Mouse (Mus musculus) lung, postnatal 0 days (tissue): ENCODE measurements around the gene Rxfp2.

ENCODE experiments used
- CTCF ChIP-seq: IDR thresholded peaks from 2 replicates; pipeline ENCODE4 v1.5.1; 2016; ENCODE audit warnings: antibody characterized with exemption, mild to moderate bottlenecking
- EP300 ChIP-seq: IDR thresholded peaks from 2 replicates; pipeline ENCODE4 v1.6.1; 2016; ENCODE audit warnings: antibody characterized with exemption, mild to moderate bottlenecking, control low read depth

GRCm38 (mm10) chr5:150122095-150122494 lies 103.6 kb downstream of the Rxfp2 start:
- TF ChIP-seq CTCF (no peak), EP300 (no peak)
